Mouse (Mus musculus): ENCODE data around the gene Gm18336. TPM values are rescaled to one million over a fixed set of nuclear protein-coding genes. Genes with fewer than 3 reads are reported as not detected.

Gene Gm18336
- polyA plus RNA-seq, 1 experiment from 2014 or later: not detected

- H3K4me3 ChIP-seq: no peak overlapping the region
- H3K27me3 ChIP-seq (replicated peaks): no peaks in the 10 kb centered on the region
- H3K9ac ChIP-seq: no peak overlapping the region
- ATAC-seq (ENCODE audit: low FRiP score, low read depth): no peak
- no peaks in the 10 kb centered on the region for H3K4me1 ChIP-seq
- no peak overlapping the region for H3K27ac ChIP-seq
- no peaks in the 10 kb centered on the region for H3K9me3 ChIP-seq
- no peak overlapping the region for H3K4me2 ChIP-seq (replicated peaks)
- H3K36me3 ChIP-seq: no peaks in the 10 kb centered on the region
Observed at GRCm38 (mm10) chrX:73363291-73363690, 35.2 kb downstream of the Gm18336 start.

GRCm38 (mm10) chrX:73356719-73357118, 41.8 kb downstream of the Gm18336 start:
- no peak overlapping the region for H3K4me2 ChIP-seq (replicated peaks)
- ATAC-seq (ENCODE audit: low FRiP score, low read depth): no peak
- no peaks in the 10 kb centered on the region for H3K27me3 ChIP-seq (replicated peaks)
- H3K9me3 ChIP-seq: no peaks in the 10 kb centered on the region; the same call in 1 of the 2 replicates
- no peak overlapping the region for H3K9ac ChIP-seq
- no peak overlapping the region for H3K4me3 ChIP-seq
- H3K27ac ChIP-seq: no peak overlapping the region
- peaks cover 31% of the 10 kb centered on the region for H3K36me3 ChIP-seq
- no peaks in the 10 kb centered on the region for H3K4me1 ChIP-seq
- 100% methylated on average over 1 of the region's 1 CpGs for WGBS

- Histone ChIP-seq H3K27me3 (replicated peaks) (no peaks in the 10 kb centered on the region), H3K27ac (no peak overlapping the region), H3K4me2 (replicated peaks) (no peak overlapping the region), H3K36me3 (peaks cover 37% of the 10 kb centered on the region), H3K9me3 (no peaks in the 10 kb centered on the region; the same call in 1 of the 2 replicates), H3K9ac (no peak overlapping the region), H3K4me3 (no peak overlapping the region), H3K4me1 (no peaks in the 10 kb centered on the region)
- no peak for ATAC-seq (ENCODE audit: low FRiP score, low read depth)
- WGBS: 93% methylated on average over 2 of the region's 2 CpGs
Observed at GRCm38 (mm10) chrX:73356163-73356562, 42.4 kb downstream of the Gm18336 start.

Other genes starting within 250 kb of the Gm18336 start
- not detected in 2 replicates for gene Xlr5b, start 249.9 kb downstream of the Gm18336 start, polyA plus RNA-seq (2016; fragmentation: Nextera tagmentation; extraction: Ambion mirVana)
- not detected in 2 replicates for gene DXBay18, start 249.3 kb downstream of the Gm18336 start, polyA plus RNA-seq (2016; fragmentation: Nextera tagmentation; extraction: Ambion mirVana)
- gene Spin2d, start 221.7 kb downstream of the Gm18336 start, polyA plus RNA-seq (2016; fragmentation: Nextera tagmentation; extraction: Ambion mirVana): not detected in 2 replicates
- gene Xlr3b, start 206.5 kb downstream of the Gm18336 start, polyA plus RNA-seq (2016; fragmentation: Nextera tagmentation; extraction: Ambion mirVana): 18.7 and 21.4 TPM in 2 replicates
- gene Xlr4b, start 184.4 kb downstream of the Gm18336 start, polyA plus RNA-seq (2016; fragmentation: Nextera tagmentation; extraction: Ambion mirVana): 0.37 and 0.57 TPM in 2 replicates
- 23.9 and 26.1 TPM in 2 replicates for gene F8a, start 170.4 kb downstream of the Gm18336 start, polyA plus RNA-seq (2016; fragmentation: Nextera tagmentation; extraction: Ambion mirVana)
- 0.57 TPM in 1 of 2 replicates, not detected in the other for gene Xlr4c, start 155.6 kb downstream of the Gm18336 start, polyA plus RNA-seq (2016; fragmentation: Nextera tagmentation; extraction: Ambion mirVana)
- gene Xlr3c, start 133.3 kb downstream of the Gm18336 start, polyA plus RNA-seq (2016; fragmentation: Nextera tagmentation; extraction: Ambion mirVana): 0.60 and 0.82 TPM in 2 replicates
- not detected in 2 replicates for gene Xlr5a, start 105.8 kb downstream of the Gm18336 start, polyA plus RNA-seq (2016; fragmentation: Nextera tagmentation; extraction: Ambion mirVana)
- gene Xlr5c, start 105.8 kb downstream of the Gm18336 start, polyA plus RNA-seq (2016; fragmentation: Nextera tagmentation; extraction: Ambion mirVana): not detected in 2 replicates
- gene Gm45015, start 61.9 kb downstream of the Gm18336 start, polyA plus RNA-seq (2016; fragmentation: Nextera tagmentation; extraction: Ambion mirVana): not detected in 2 replicates
- gene Zfp275, start 56.1 kb downstream of the Gm18336 start, polyA plus RNA-seq (2016; fragmentation: Nextera tagmentation; extraction: Ambion mirVana): 15.6 and 15.7 TPM in 2 replicates
- gene Zfp92, start 12.4 kb upstream of the Gm18336 start, polyA plus RNA-seq (2016; fragmentation: Nextera tagmentation; extraction: Ambion mirVana): 0.17 and 0.35 TPM in 2 replicates
- not detected in 2 replicates for gene Trex2, start 36.6 kb upstream of the Gm18336 start, polyA plus RNA-seq (2016; fragmentation: Nextera tagmentation; extraction: Ambion mirVana)
- 62.8 and 63.3 TPM in 2 replicates for gene Haus7, start 60.3 kb upstream of the Gm18336 start, polyA plus RNA-seq (2016; fragmentation: Nextera tagmentation; extraction: Ambion mirVana)
- gene Bgn, start 84.9 kb upstream of the Gm18336 start, polyA plus RNA-seq (2016; fragmentation: Nextera tagmentation; extraction: Ambion mirVana): 21.2 and 28.6 TPM in 2 replicates
- 1.4 and 2.2 TPM in 2 replicates for gene Atp2b3, start 104.3 kb upstream of the Gm18336 start, polyA plus RNA-seq (2016; fragmentation: Nextera tagmentation; extraction: Ambion mirVana)
- gene Dusp9, start 240.7 kb upstream of the Gm18336 start, polyA plus RNA-seq (2016; fragmentation: Nextera tagmentation; extraction: Ambion mirVana): 5.2 and 6.4 TPM in 2 replicates